Mouse (Mus musculus): Measurements from ENCODE around the gene Rad51b. TPM values are rescaled to one million over a fixed set of nuclear protein-coding genes. Genes with fewer than 3 reads are reported as not detected.

The Rad51b gene
- polyA plus RNA-seq, 1 experiment from 2014 or later, result 4.4 TPM

DNA sequence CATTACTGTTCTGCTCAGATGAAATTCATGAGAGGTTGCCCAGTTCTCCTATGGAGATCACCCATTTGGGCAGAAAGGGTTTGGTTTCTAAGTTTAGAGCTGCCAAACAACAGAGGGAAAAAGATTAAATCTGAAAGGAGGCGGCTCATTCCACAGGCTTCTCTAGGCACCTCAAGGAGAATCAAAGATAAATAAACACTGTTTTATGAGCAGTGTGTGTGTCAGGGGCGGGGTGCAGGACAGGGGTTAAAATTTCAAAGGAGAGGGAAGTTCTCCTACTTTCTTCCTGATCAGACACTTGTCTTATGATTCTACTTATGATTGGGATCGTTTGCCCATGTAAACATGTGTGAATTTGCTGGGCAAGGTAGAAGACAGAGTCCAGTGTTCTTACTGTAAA, 166.3 kb downstream of the Rad51b start:
- ATAC-seq (ENCODE audit: low read depth), result no peak
- H3K9ac ChIP-seq (ENCODE audit: low read depth, low read length), result no peak overlapping the region
- H3K4me2 ChIP-seq (ENCODE audit: low read depth, low read length), result no peak overlapping the region
- no peaks in the 10 kb centered on the region for H3K27me3 ChIP-seq (ENCODE audit: control insufficient read depth, insufficient read depth, low read depth, low read length)
- no peak overlapping the region for H3K4me3 ChIP-seq (ENCODE audit: low read depth, low read length)
- no peaks in the 10 kb centered on the region for H3K4me1 ChIP-seq (ENCODE audit: control insufficient read depth, low read depth, low read length)
- no peaks in the 10 kb centered on the region for H3K36me3 ChIP-seq (ENCODE audit: control insufficient read depth, insufficient read depth)
- H3K9me3 ChIP-seq (replicated peaks; ENCODE audit: control insufficient read depth, low read length), result no peaks in the 10 kb centered on the region
- H3K27ac ChIP-seq (ENCODE audit: low read length), result no peak overlapping the region
- 48% methylated on average over 3 of the region's 3 CpGs for WGBS (ENCODE audit: insufficient replicate concordance)

- ATAC-seq (ENCODE audit: low read depth), result no peak
- Histone ChIP-seq H3K4me3 (ENCODE audit: low read depth, low read length) (no peak overlapping the region), H3K36me3 (ENCODE audit: control insufficient read depth, insufficient read depth) (no peaks in the 10 kb centered on the region), H3K9ac (ENCODE audit: low read depth, low read length) (no peak overlapping the region), H3K4me2 (ENCODE audit: low read depth, low read length) (no peak overlapping the region), H3K27ac (ENCODE audit: low read length) (no peak overlapping the region), H3K4me1 (ENCODE audit: control insufficient read depth, low read depth, low read length) (no peaks in the 10 kb centered on the region), H3K9me3 (replicated peaks; ENCODE audit: control insufficient read depth, low read length) (no peaks in the 10 kb centered on the region), H3K27me3 (ENCODE audit: control insufficient read depth, insufficient read depth, low read depth, low read length) (no peaks in the 10 kb centered on the region)
Observed at GRCm38 (mm10) chr12:79470113-79470512, 173.0 kb downstream of the Rad51b start.

GRCm38 (mm10) chr12:79471868-79472267, 174.8 kb downstream of the Rad51b start:
- no peak for ATAC-seq (ENCODE audit: low read depth)
- Histone ChIP-seq H3K9me3 (replicated peaks; ENCODE audit: control insufficient read depth, low read length) (no peaks in the 10 kb centered on the region), H3K27ac (ENCODE audit: low read length) (no peak overlapping the region), H3K27me3 (ENCODE audit: control insufficient read depth, insufficient read depth, low read depth, low read length) (no peaks in the 10 kb centered on the region), H3K4me2 (ENCODE audit: low read depth, low read length) (no peak overlapping the region), H3K9ac (ENCODE audit: low read depth, low read length) (no peak overlapping the region), H3K36me3 (ENCODE audit: control insufficient read depth, insufficient read depth) (no peaks in the 10 kb centered on the region), H3K4me1 (ENCODE audit: control insufficient read depth, low read depth, low read length) (no peaks in the 10 kb centered on the region), H3K4me3 (ENCODE audit: low read depth, low read length) (no peak overlapping the region)
- WGBS (ENCODE audit: insufficient replicate concordance), result 61% methylated on average over 2 of the region's 2 CpGs

GRCm38 (mm10) chr12:79476413-79477046, 179.4 kb downstream of the Rad51b start:
- Histone ChIP-seq H3K36me3 (ENCODE audit: control insufficient read depth, insufficient read depth) (no peaks in the 10 kb centered on the region), H3K27me3 (ENCODE audit: control insufficient read depth, insufficient read depth, low read depth, low read length) (no peaks in the 10 kb centered on the region), H3K4me2 (ENCODE audit: low read depth, low read length) (no peak overlapping the region), H3K27ac (ENCODE audit: low read length) (no peak overlapping the region), H3K9me3 (replicated peaks; ENCODE audit: control insufficient read depth, low read length) (no peaks in the 10 kb centered on the region), H3K4me3 (ENCODE audit: low read depth, low read length) (no peak overlapping the region), H3K4me1 (ENCODE audit: control insufficient read depth, low read depth, low read length) (no peaks in the 10 kb centered on the region), H3K9ac (ENCODE audit: low read depth, low read length) (no peak overlapping the region)
- 78% methylated on average over 6 of the region's 6 CpGs for WGBS (ENCODE audit: insufficient replicate concordance)
- ATAC-seq (ENCODE audit: low read depth), result no peak

DNA sequence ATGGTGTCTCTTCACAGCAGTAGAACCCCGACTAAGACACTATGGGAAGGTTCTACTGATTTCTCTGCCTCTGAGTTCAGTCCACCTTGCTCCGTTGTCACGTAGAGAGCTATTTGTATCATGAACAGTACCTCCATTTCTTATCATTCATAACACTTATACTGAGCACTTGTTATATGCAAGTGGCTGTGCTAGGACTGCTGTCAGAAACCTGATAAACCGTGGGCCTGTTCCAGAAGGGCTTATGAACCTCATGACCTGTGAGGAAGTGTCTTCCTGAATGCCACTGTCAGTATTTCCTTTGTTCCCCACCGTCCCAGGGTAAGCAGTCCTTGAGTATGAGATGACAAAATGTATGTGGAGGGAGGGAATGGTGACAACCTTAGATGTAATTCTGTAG, 181.7 kb downstream of the Rad51b start:
- no peaks in the 10 kb centered on the region for H3K36me3 ChIP-seq (ENCODE audit: control insufficient read depth, insufficient read depth)
- no peaks in the 10 kb centered on the region for H3K27me3 ChIP-seq (ENCODE audit: control insufficient read depth, insufficient read depth, low read depth, low read length)
- 67% methylated on average over 5 of the region's 5 CpGs for WGBS (ENCODE audit: insufficient replicate concordance)
- no peak overlapping the region for H3K4me3 ChIP-seq (ENCODE audit: low read depth, low read length)
- H3K9me3 ChIP-seq (replicated peaks; ENCODE audit: control insufficient read depth, low read length), result no peaks in the 10 kb centered on the region
- no peak overlapping the region for H3K4me2 ChIP-seq (ENCODE audit: low read depth, low read length)
- no peaks in the 10 kb centered on the region for H3K4me1 ChIP-seq (ENCODE audit: control insufficient read depth, low read depth, low read length)
- no peak for ATAC-seq (ENCODE audit: low read depth)
- no peak overlapping the region for H3K27ac ChIP-seq (ENCODE audit: low read length)
- no peak overlapping the region for H3K9ac ChIP-seq (ENCODE audit: low read depth, low read length)

DNA sequence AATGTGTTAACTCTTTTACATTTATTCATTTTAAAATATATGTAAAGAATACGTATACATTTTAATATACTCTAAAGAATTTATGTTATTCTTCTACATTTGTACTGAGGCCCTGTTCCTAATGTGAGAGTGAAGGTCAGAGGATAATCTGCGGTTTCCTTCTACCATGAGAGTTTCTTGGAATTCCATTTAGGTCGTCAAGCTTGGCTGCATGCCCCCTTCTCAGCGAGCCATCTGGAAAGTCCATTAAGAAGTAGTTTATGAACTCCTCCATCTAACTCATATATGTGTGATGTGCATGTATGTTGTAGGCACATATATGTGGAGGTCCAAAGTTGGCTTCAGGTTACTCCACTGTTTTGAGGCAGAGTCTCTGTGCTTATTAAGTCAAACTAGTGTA, 188.4 kb downstream of the Rad51b start:
- no peak overlapping the region for H3K4me3 ChIP-seq (ENCODE audit: low read depth, low read length)
- H3K9ac ChIP-seq (ENCODE audit: low read depth, low read length), result no peak overlapping the region
- WGBS (ENCODE audit: insufficient replicate concordance), result 69% methylated on average over 4 of the region's 4 CpGs
- H3K36me3 ChIP-seq (ENCODE audit: control insufficient read depth, insufficient read depth), result no peaks in the 10 kb centered on the region
- no peaks in the 10 kb centered on the region for H3K9me3 ChIP-seq (replicated peaks; ENCODE audit: control insufficient read depth, low read length)
- no peaks in the 10 kb centered on the region for H3K4me1 ChIP-seq (ENCODE audit: control insufficient read depth, low read depth, low read length)
- H3K27me3 ChIP-seq (ENCODE audit: control insufficient read depth, insufficient read depth, low read depth, low read length), result no peaks in the 10 kb centered on the region
- ATAC-seq (ENCODE audit: low read depth), result no peak
- no peak overlapping the region for H3K4me2 ChIP-seq (ENCODE audit: low read depth, low read length)
- no peak overlapping the region for H3K27ac ChIP-seq (ENCODE audit: low read length)

- Histone ChIP-seq H3K9ac (ENCODE audit: low read depth, low read length) (no peak overlapping the region), H3K27me3 (ENCODE audit: control insufficient read depth, insufficient read depth, low read depth, low read length) (no peaks in the 10 kb centered on the region), H3K27ac (ENCODE audit: low read length) (no peak overlapping the region), H3K4me1 (ENCODE audit: control insufficient read depth, low read depth, low read length) (no peaks in the 10 kb centered on the region), H3K9me3 (replicated peaks; ENCODE audit: control insufficient read depth, low read length) (no peaks in the 10 kb centered on the region), H3K36me3 (ENCODE audit: control insufficient read depth, insufficient read depth) (no peaks in the 10 kb centered on the region), H3K4me2 (ENCODE audit: low read depth, low read length) (no peak overlapping the region), H3K4me3 (ENCODE audit: low read depth, low read length) (no peak overlapping the region)
- no peak for ATAC-seq (ENCODE audit: low read depth)
- WGBS (ENCODE audit: insufficient replicate concordance), result 79% methylated on average over 17 of the region's 17 CpGs
Observed at GRCm38 (mm10) chr12:79488590-79489242, 191.6 kb downstream of the Rad51b start.

DNA sequence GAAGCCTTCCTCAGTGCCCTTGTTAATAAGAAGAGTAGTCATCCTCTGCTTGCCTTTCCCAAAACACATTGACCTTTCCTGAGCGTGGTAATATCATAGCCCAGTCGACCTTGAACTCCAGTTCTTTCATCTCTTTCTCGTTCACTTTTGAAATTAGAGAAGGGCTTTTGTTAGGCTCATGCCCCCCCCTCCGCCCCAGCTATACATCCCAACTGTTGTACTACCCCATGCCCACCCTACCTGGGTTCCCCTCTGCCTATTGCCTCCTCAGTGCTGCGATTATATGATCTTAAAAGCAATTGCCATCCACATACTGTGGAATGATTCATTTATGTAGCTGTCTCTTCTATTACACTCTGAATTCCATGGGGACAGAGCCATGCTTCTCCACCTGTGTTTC, 193.5 kb downstream of the Rad51b start:
- no peaks in the 10 kb centered on the region for H3K4me1 ChIP-seq (ENCODE audit: control insufficient read depth, low read depth, low read length)
- no peaks in the 10 kb centered on the region for H3K9me3 ChIP-seq (replicated peaks; ENCODE audit: control insufficient read depth, low read length)
- H3K4me3 ChIP-seq (ENCODE audit: low read depth, low read length), result no peak overlapping the region
- no peak overlapping the region for H3K9ac ChIP-seq (ENCODE audit: low read depth, low read length)
- H3K27me3 ChIP-seq (ENCODE audit: control insufficient read depth, insufficient read depth, low read depth, low read length), result no peaks in the 10 kb centered on the region
- no peak overlapping the region for H3K4me2 ChIP-seq (ENCODE audit: low read depth, low read length)
- no peaks in the 10 kb centered on the region for H3K36me3 ChIP-seq (ENCODE audit: control insufficient read depth, insufficient read depth)
- WGBS (ENCODE audit: insufficient replicate concordance), result 69% methylated on average over 5 of the region's 5 CpGs
- no peak overlapping the region for H3K27ac ChIP-seq (ENCODE audit: low read length)
- no peak for ATAC-seq (ENCODE audit: low read depth)

- 87% methylated on average over 4 of the region's 4 CpGs for WGBS (ENCODE audit: insufficient replicate concordance)
- ATAC-seq (ENCODE audit: low read depth), result no peak
- no peak overlapping the region for H3K27ac ChIP-seq (ENCODE audit: low read length)
Observed at GRCm38 (mm10) chr12:79492175-79492574, 195.1 kb downstream of the Rad51b start.

More at GRCm38 (mm10) chr12:79492175-79492574, 195.1 kb downstream of the Rad51b start:
- no peaks in the 10 kb centered on the region for H3K27me3 ChIP-seq (ENCODE audit: control insufficient read depth, insufficient read depth, low read depth, low read length)
- no peaks in the 10 kb centered on the region for H3K36me3 ChIP-seq (ENCODE audit: control insufficient read depth, insufficient read depth)
- H3K4me2 ChIP-seq (ENCODE audit: low read depth, low read length), result no peak overlapping the region
- no peak overlapping the region for H3K4me3 ChIP-seq (ENCODE audit: low read depth, low read length)
- H3K9me3 ChIP-seq (replicated peaks; ENCODE audit: control insufficient read depth, low read length), result no peaks in the 10 kb centered on the region
- H3K9ac ChIP-seq (ENCODE audit: low read depth, low read length), result no peak overlapping the region
- H3K4me1 ChIP-seq (ENCODE audit: control insufficient read depth, low read depth, low read length), result no peaks in the 10 kb centered on the region
